Comparison of ENCODE assay signal across 8 mouse cellular contexts in genomic region chr17:74338937-74339804, GRCm38 (mm10). TPM values are rescaled to one million over a fixed set of nuclear protein-coding genes. Genes with fewer than 3 reads are reported as not detected.
DNase-seq lines count a peak whose midpoint lies in the region; ATAC-seq and TF ChIP-seq lines count a peak whose summit lies in the region.

Gene Spast, plus strand, starts transcription at chr17:74338987.

- H3K9me3 ChIP-seq in G1E (replicated peaks), result no peaks in the 10 kb centered on the region

- ATAC-seq in G1E (ENCODE audit: extremely low read depth, insufficient number of reproducible peaks, low FRiP score, poor library complexity, severe bottlenecking), result peak; percentile 30

- peaks cover 14% of the 10 kb centered on the region for H3K36me3 ChIP-seq in G1E (replicated peaks)

- DNase-seq in G1E (ENCODE audit: low spot score), result peak; percentile 69
- peak; percentile 78 for DNase-seq in cerebellum, adult 11-12 months
- peak; percentile 38 for DNase-seq in forelimb bud, embryonic 11.5 days (ENCODE audit: low read depth, low spot score)
- peak; percentile 79 for DNase-seq in heart, postnatal 4 days
- peak; percentile 43 for DNase-seq in layer of hippocampus, adult 9-11 months
- DNase-seq in lung, postnatal 10 days, result peak; percentile 79
- DNase-seq in ovary, postnatal 10 days (ENCODE audit: low spot score), result peak; percentile 56
- DNase-seq in thymus, postnatal 0 days (ENCODE audit: low spot score), result peak; percentile 48

- no peaks in the 10 kb centered on the region for H3K27me3 ChIP-seq in G1E (ENCODE audit: insufficient read depth, low read length)

- peaks cover 26% of the 10 kb centered on the region for H3K4me1 ChIP-seq in G1E (ENCODE audit: insufficient read depth, low read depth, low read length)

- peak within 1 kb of the TSS; percentile 83 for H3K4me3 ChIP-seq in G1E (ENCODE audit: low read depth, low read length)

- no peak for TF ChIP-seq CTCF in G1E (IDR thresholded peaks at IDR 0.05; ENCODE audit: low read depth, low read length)

RNA-seq across cellular contexts. Expression of gene Spast, which starts in this region (rescaled TPM):
- total RNA-seq in G1E (2014; fragmentation: Nextera tagmentation), result 31.2 and 31.6 TPM in 2 replicates
- 33.9 and 41.2 TPM in 2 replicates for total RNA-seq in G1E (2017)
- polyA plus RNA-seq in G1E (2012), result 7.9 and 10.4 TPM in 2 replicates
- 10 to 100 TPM; 39.3 to 40.1 TPM for total RNA-seq in heart, postnatal 4 days (2021)
- 14.9 and 15.8 TPM in 2 replicates for polyA plus RNA-seq in thymus, postnatal 0 days (2015; fragmentation: Nextera tagmentation; extraction: Ambion mirVana)

Comparison
In these comparisons a context has a peak if more than half of its experiments do, and no peak if none do; other contexts are left out.
1. Peak in every context shown above with its lines: DNase-seq, ATAC-seq and H3K4me3 ChIP-seq.